Mouse (Mus musculus) CH12.LX (cell line): ENCODE results near the gene Tbl3.

ENCODE experiments used
- CTCF ChIP-seq, 2 experiments: IDR thresholded peaks in 1 of 2; conservative IDR thresholded peaks in 1 of 2; 2 replicates each; pipeline ENCODE4 v1.5.1; 2011 to 2012; ENCODE audit warnings: low read depth in 2 of 2, low read length in 2 of 2, improper control_type of control experiment in 1 of 2, inconsistent platforms in 1 of 2, mild to moderate bottlenecking in 1 of 2, moderate library complexity in 1 of 2
- EP300 ChIP-seq: IDR thresholded peaks from 2 replicates; pipeline ENCODE4 v1.6.1; 2011; ENCODE audit warnings: low read length, improper control_type of control experiment
- MXI1 ChIP-seq: IDR thresholded peaks from 2 replicates; pipeline ENCODE4 v1.6.1; 2011; ENCODE audit warnings: mild to moderate bottlenecking, low read depth, low read length, improper control_type of control experiment
- MYC ChIP-seq: IDR thresholded peaks from 2 replicates; pipeline ENCODE4 v1.6.1; 2011; ENCODE audit warnings: low read depth, mild to moderate bottlenecking, improper control_type of control experiment, low read length
- NRF1 ChIP-seq: IDR thresholded peaks from 2 replicates; pipeline ENCODE4 v1.6.1; 2014; ENCODE audit warnings: low read depth, mild to moderate bottlenecking, inconsistent platforms, low read length, improper control_type of control experiment, moderate library complexity
- POLR2A ChIP-seq: IDR thresholded peaks from 2 replicates; pipeline ENCODE4 v1.6.1; 2011; ENCODE audit warnings: low read depth, mild to moderate bottlenecking, improper control_type of control experiment, low read length
- SIN3A ChIP-seq: IDR thresholded peaks from 2 replicates; pipeline ENCODE4 v1.6.1; 2012; ENCODE audit warnings: low read length, improper control_type of control experiment, inconsistent platforms
- USF1 ChIP-seq: IDR thresholded peaks from 2 replicates; pipeline ENCODE4 v1.6.1; 2014; ENCODE audit warnings: low read depth, mild to moderate bottlenecking, inconsistent platforms, low read length, improper control_type of control experiment
- ZKSCAN1 ChIP-seq: IDR thresholded peaks from 2 replicates; pipeline ENCODE4 v1.6.1; 2012; ENCODE audit warnings: low read depth, inconsistent platforms, low read length, improper control_type of control experiment, borderline replicate concordance
- ZNF384 ChIP-seq: IDR thresholded peaks from 2 replicates; pipeline ENCODE4 v1.6.1; 2012; ENCODE audit warnings: low read depth, low read length, improper control_type of control experiment, inconsistent platforms

DNA sequence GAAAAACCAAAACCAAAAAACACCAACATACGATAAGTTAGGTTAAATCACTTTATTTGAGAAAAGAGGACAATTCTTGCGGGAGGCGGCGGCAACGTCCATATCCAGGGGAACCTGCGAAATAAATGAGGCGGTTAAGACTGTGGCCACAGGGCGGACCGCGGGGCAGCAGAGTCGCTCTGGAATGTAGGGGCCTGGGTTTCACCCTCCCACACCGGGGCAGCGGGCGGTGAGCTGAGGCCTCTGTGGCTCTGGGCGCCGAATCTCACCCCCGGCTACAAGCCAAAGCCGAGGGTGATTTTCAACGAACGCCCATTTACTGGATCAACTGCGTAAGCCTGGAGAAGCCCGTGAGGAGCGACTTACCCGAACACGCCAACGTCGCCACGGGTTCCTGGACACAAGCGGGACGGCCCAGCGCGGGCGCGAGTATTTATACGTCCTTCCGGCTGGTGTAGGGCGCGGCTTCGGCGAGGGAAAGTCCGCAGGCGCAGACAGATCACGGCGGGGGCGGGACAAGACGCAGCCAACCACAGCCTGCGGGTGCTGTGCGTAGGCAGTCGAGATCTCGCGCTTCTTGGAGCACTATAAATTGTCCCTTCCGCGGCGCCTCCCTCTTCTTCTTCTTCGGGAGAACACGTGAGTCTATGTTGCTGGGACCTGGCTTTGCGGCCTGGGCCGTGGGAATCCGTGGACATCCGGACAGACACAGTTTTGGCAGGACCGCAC lies 12.2 kb upstream of the Tbl3 start:
- peak; percentile 70; the same call in 1 of the 2 replicates for TF ChIP-seq SIN3A
- TF ChIP-seq EP300, result no peak
- peak; percentile 45 for TF ChIP-seq USF1
- peak; percentile 97 for TF ChIP-seq MXI1
- TF ChIP-seq POLR2A, result peak; percentile 99
- no peak for TF ChIP-seq ZNF384
- TF ChIP-seq MYC, result peak; percentile 99
- no peak for TF ChIP-seq ZKSCAN1
- no peak for TF ChIP-seq CTCF (conservative IDR thresholded peaks at IDR 0.05 in 1 of 2, IDR thresholded peaks at IDR 0.05 in 1 of 2; ENCODE audit: low read depth in 2 of 2, low read length in 2 of 2)
- TF ChIP-seq NRF1, result peak; percentile 83
